ENCODE assay signal across 9 mouse cellular contexts in the genomic region with DNA sequence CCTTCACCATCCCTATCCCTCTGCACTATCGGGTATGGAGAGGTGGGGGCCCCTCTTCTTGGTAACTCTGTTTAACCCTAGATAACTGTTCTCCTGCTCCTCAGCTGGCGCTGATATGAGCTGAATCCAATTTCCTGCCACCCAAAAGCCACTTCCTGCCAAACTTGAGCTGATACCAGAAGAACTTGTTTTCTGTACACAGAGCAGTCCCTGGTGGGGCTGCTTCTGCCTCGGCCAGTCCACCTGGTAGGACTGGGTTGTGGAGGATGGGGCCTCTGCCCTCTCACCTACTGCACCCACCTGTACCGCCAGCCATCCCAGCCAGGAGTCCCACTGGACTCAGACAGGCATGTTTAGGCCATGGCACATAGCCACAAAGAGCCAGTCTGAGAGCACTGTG. TPM values are rescaled to one million over a fixed set of nuclear protein-coding genes. Genes with fewer than 3 reads are reported as not detected.
DNase-seq lines count a peak whose midpoint lies in the region; ATAC-seq lines count a peak whose summit lies in the region.
"Had no signal": no experiment of that assay in that cellular context is flagged by ENCODE, and none has a peak within 500 bp of the region (broad histone marks: within the 10 kb centered on the region; RNA-seq: fewer than 3 reads in every experiment).

No protein-coding gene starts in this region.

- H3K27me3 ChIP-seq in neural tube, embryonic 15.5 days (replicated peaks), result no peaks in the 10 kb centered on the region
- no peaks in the 10 kb centered on the region for H3K27me3 ChIP-seq in liver, embryonic 11.5 days (replicated peaks; ENCODE audit: control insufficient read depth, insufficient read depth, low read length)

- H3K4me1 ChIP-seq in neural tube, embryonic 15.5 days, result peaks cover 59% of the 10 kb centered on the region
- peaks cover 69% of the 10 kb centered on the region for H3K4me1 ChIP-seq in liver, embryonic 11.5 days (replicated peaks; ENCODE audit: control insufficient read depth, insufficient read depth, low read length)

- H3K4me2 ChIP-seq in neural tube, embryonic 15.5 days, result no peak overlapping the region
- H3K4me2 ChIP-seq in liver, embryonic 11.5 days, result peak overlapping the region; percentile 54

- no peak overlapping the region for H3K9ac ChIP-seq in neural tube, embryonic 15.5 days (replicated peaks)
- H3K9ac ChIP-seq in liver, embryonic 11.5 days (ENCODE audit: low read depth, low read length), result peak overlapping the region; percentile 46

- WGBS in neural tube, embryonic 15.5 days, result 84% methylated on average over 4 of the region's 4 CpGs
- 36% methylated on average over 4 of the region's 4 CpGs for WGBS in liver, embryonic 11.5 days

- no peaks in the 10 kb centered on the region for H3K36me3 ChIP-seq in neural tube, embryonic 15.5 days
- no peaks in the 10 kb centered on the region for H3K36me3 ChIP-seq in liver, embryonic 11.5 days (ENCODE audit: control insufficient read depth, insufficient read depth, low read length)

- intact Hi-C loops in left cerebral cortex, postnatal 25 days (cut with DNase I), result loop anchor here (5.0 kb wide), 1 partner anchor 91 kb away; no protein-coding TSS in a partner anchor

- H3K4me3 ChIP-seq in neural tube, embryonic 15.5 days (replicated peaks), result no peak overlapping the region
- H3K4me3 ChIP-seq in liver, embryonic 11.5 days (ENCODE audit: low read depth, low read length), result no peak overlapping the region

- peak; percentile 70 for DNase-seq in cerebellum, adult 11-12 months
- DNase-seq in cerebellum, adult 11 months, result no peak
- DNase-seq in neural tube, embryonic 10.5 days (ENCODE audit: extremely low spot score, low spot score), result no peak
- peak; percentile 56 for DNase-seq in liver, embryonic 11.5 days (ENCODE audit: low spot score)
- DNase-seq in urinary bladder, adult 2 months (ENCODE audit: low spot score), result peak; percentile 58
- DNase-seq in frontal cortex, postnatal 10 days (ENCODE audit: low spot score in 2 of 2), result no peak
- DNase-seq in left cerebral cortex, postnatal 25 days (ENCODE audit: low spot score in 2 of 2), result no peak
- DNase-seq: adrenal gland, postnatal 25 days had no signal

- ATAC-seq in neural tube, embryonic 15.5 days (ENCODE audit: low FRiP score), result no peak
- peak; percentile 82 for ATAC-seq in liver, embryonic 11.5 days (replicated peaks; ENCODE audit: low FRiP score)

- 0 out of 2 replicates have a peak overlapping the region, but pooled peaks have one; percentile 23 for H3K27ac ChIP-seq in neural tube, embryonic 15.5 days (replicated peaks)
- peak overlapping the region; percentile 97 for H3K27ac ChIP-seq in liver, embryonic 11.5 days (ENCODE audit: low read depth, low read length)

- no peaks in the 10 kb centered on the region for H3K9me3 ChIP-seq in neural tube, embryonic 15.5 days (replicated peaks)
- no peaks in the 10 kb centered on the region for H3K9me3 ChIP-seq in liver, embryonic 11.5 days (ENCODE audit: control insufficient read depth, low read length)

RNA-seq across cellular contexts. Expression of a gene that starts 3.2 kb away (rescaled TPM):
- not detected in 2 replicates for polyA plus RNA-seq in neural tube, embryonic 15.5 days (2015; fragmentation: Nextera tagmentation; extraction: Ambion mirVana)
- not detected in 2 replicates for polyA plus RNA-seq in liver, embryonic 11.5 days (2014; fragmentation: Nextera tagmentation; extraction: Ambion mirVana)
- not detected in 2 replicates for polyA plus RNA-seq in urinary bladder, adult 2 months (2012; rRNA removed)
- not detected for total RNA-seq in left cerebral cortex, postnatal 25 days (2021)
- total RNA-seq: adrenal gland, postnatal 25 days had no signal

RNA-seq across cellular contexts. Expression of a gene that starts 34.0 kb away (rescaled TPM):
- polyA plus RNA-seq in neural tube, embryonic 15.5 days (2015; fragmentation: Nextera tagmentation; extraction: Ambion mirVana), result 31.4 and 36.1 TPM in 2 replicates
- polyA plus RNA-seq in liver, embryonic 11.5 days (2014; fragmentation: Nextera tagmentation; extraction: Ambion mirVana), result 14.1 and 15.8 TPM in 2 replicates
- polyA plus RNA-seq in urinary bladder, adult 2 months (2012; rRNA removed), result 11.7 and 15.8 TPM in 2 replicates
- 10 to 100 TPM; 45.0 to 48.4 TPM for total RNA-seq in left cerebral cortex, postnatal 25 days (2021)

Comparison
In these comparisons a context has a peak if more than half of its experiments do, and no peak if none do; other contexts are left out.
1. DNase-seq: peak in cerebellum, adult 11-12 months (single experiment), liver, embryonic 11.5 days (single experiment) and urinary bladder, adult 2 months (single experiment); none in cerebellum, adult 11 months (single experiment), neural tube, embryonic 10.5 days (single experiment), frontal cortex, postnatal 10 days (0 of 2) and left cerebral cortex, postnatal 25 days (0 of 2).